Mouse (Mus musculus): ENCODE measurements around the gene Rapgef6. TPM values are rescaled to one million over a fixed set of nuclear protein-coding genes. Genes with fewer than 3 reads are reported as not detected.

Gene Rapgef6
- polyA plus RNA-seq, 1 experiment from 2014 or later, result 34.3 TPM

DNA sequence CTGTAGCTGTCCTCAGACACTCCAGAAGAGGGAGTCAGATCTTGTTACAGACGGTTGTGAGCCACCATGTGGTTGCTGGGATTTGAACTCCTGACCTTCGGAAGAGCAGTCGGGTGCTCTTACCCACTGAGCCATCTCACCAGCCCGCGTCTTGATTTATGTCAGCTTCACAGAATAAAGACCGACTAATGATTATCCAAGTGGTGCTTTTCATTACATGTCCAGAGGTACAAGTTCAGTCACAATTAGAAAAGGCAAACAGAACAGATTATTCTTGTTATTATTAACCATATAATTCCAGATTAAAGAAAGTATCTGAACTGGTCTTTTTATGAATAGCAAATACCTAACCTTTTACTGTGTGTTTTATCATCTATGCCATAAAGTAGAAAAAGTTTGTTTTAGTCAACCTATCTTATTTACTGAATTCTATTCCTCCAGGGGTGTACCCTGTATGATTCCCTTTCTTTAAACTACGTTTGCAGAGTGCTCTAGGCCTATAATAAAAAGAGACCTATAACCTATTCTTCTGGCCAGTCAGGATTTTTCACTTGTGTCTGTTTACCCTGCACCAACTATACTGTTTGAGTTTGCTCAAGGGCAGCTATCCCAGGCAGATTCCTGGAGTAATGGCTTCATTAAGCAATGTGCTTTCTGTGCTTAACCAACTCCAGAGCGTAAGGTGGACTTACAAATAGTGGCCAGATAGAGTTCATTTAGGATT is 151.1 kb downstream of the Rapgef6 start:
- Histone ChIP-seq H3K9me3 (replicated peaks) (no peaks in the 10 kb centered on the region), H3K36me3 (peaks cover 24% of the 10 kb centered on the region), H3K27ac (no peak overlapping the region), H3K27me3 (ENCODE audit: low read depth, poor library complexity, severe bottlenecking) (no peaks in the 10 kb centered on the region), H3K4me3 (no peak overlapping the region), H3K4me1 (no peaks in the 10 kb centered on the region)
- 82% methylated on average over 8 of the region's 8 CpGs for WGBS
- DNase-seq (ENCODE audit: low spot score), result no peak

GRCm38 (mm10) chr11:54675792-54676489 is 153.3 kb downstream of the Rapgef6 start:
- no peaks in the 10 kb centered on the region for H3K9me3 ChIP-seq (replicated peaks)
- peaks cover 34% of the 10 kb centered on the region for H3K36me3 ChIP-seq
- 93% methylated on average over 2 of the region's 2 CpGs for WGBS
- no peak for DNase-seq (ENCODE audit: low spot score)
- H3K27me3 ChIP-seq (ENCODE audit: low read depth, poor library complexity, severe bottlenecking), result no peaks in the 10 kb centered on the region
- H3K4me1 ChIP-seq, result no peaks in the 10 kb centered on the region
- H3K4me3 ChIP-seq, result no peak overlapping the region
- no peak overlapping the region for H3K27ac ChIP-seq

GRCm38 (mm10) chr11:54679141-54679540 is 156.5 kb downstream of the Rapgef6 start:
- WGBS, result 95% methylated on average over 2 of the region's 2 CpGs
- DNase-seq (ENCODE audit: low spot score), result no peak
- Histone ChIP-seq H3K27me3 (ENCODE audit: low read depth, poor library complexity, severe bottlenecking) (no peaks in the 10 kb centered on the region), H3K27ac (no peak overlapping the region), H3K36me3 (peaks cover 54% of the 10 kb centered on the region), H3K9me3 (replicated peaks) (no peaks in the 10 kb centered on the region), H3K4me3 (no peak overlapping the region), H3K4me1 (no peaks in the 10 kb centered on the region)

- WGBS, result 92% methylated on average over 2 of the region's 2 CpGs
- Histone ChIP-seq H3K9me3 (replicated peaks) (no peaks in the 10 kb centered on the region), H3K27ac (no peak overlapping the region), H3K4me3 (no peak overlapping the region), H3K36me3 (peaks cover 63% of the 10 kb centered on the region), H3K27me3 (ENCODE audit: low read depth, poor library complexity, severe bottlenecking) (no peaks in the 10 kb centered on the region), H3K4me1 (no peaks in the 10 kb centered on the region; the same call in 1 of the 2 replicates)
- no peak for DNase-seq (ENCODE audit: low spot score)
Measured at GRCm38 (mm10) chr11:54684831-54685230, 162.2 kb downstream of the Rapgef6 start.

DNA sequence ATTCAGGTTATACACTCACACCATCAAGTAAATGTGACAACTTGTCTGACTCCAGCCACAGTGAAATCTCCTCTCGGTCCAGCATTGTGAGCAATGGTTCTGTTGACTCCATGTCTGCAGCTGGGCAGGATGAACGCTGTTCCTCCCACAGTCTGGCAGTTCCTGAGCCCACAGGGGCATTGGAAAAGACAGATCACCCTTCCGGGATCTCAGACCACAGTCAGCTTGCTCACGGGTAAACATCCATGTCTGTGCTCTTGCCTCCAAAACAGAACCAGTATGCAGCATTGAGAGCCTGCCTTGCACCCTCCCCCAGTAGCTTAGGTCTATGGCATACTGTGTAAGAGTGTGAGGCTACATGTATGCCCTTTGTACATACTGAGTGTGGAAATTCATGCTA is 167.5 kb downstream of the Rapgef6 start:
- H3K9me3 ChIP-seq (replicated peaks), result no peaks in the 10 kb centered on the region
- H3K4me3 ChIP-seq, result no peak overlapping the region
- WGBS, result 91% methylated on average over 4 of the region's 4 CpGs
- H3K4me1 ChIP-seq, result no peaks in the 10 kb centered on the region; the same call in 1 of the 2 replicates
- H3K27ac ChIP-seq, result no peak overlapping the region
- no peaks in the 10 kb centered on the region for H3K27me3 ChIP-seq (ENCODE audit: low read depth, poor library complexity, severe bottlenecking)
- H3K36me3 ChIP-seq, result peaks cover 67% of the 10 kb centered on the region
- no peak for DNase-seq (ENCODE audit: low spot score)

- no peak for DNase-seq (ENCODE audit: low spot score)
- no peaks in the 10 kb centered on the region for H3K27me3 ChIP-seq (ENCODE audit: low read depth, poor library complexity, severe bottlenecking)
- WGBS, result 93% methylated on average over 4 of the region's 4 CpGs
- no peak overlapping the region for H3K4me3 ChIP-seq
- peaks cover 67% of the 10 kb centered on the region for H3K36me3 ChIP-seq
- no peaks in the 10 kb centered on the region; the same call in 1 of the 2 replicates for H3K4me1 ChIP-seq
- H3K27ac ChIP-seq, result no peak overlapping the region
- no peaks in the 10 kb centered on the region for H3K9me3 ChIP-seq (replicated peaks)
Measured at GRCm38 (mm10) chr11:54691179-54691578, 168.5 kb downstream of the Rapgef6 start.

DNA sequence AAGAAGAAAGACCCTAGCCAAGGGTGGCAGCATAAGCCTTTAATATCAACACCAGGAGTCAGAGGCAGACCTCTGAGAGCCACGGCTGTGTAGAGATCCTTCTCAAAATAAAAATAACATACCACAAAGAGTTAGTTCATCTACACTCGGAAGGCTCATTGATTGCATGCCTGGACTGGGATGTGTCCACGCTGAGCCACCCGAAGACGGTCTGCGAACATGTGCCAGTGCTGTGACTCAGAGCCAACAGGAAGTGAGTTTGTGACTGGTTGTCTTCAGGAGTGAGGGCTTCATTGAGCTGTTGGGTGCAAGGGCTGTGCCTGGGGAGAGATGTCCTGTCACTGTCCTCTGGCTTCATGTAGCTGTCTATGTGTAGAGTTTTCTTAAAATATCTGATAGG is 171.0 kb downstream of the Rapgef6 start:
- no peaks in the 10 kb centered on the region for H3K4me1 ChIP-seq
- 94% methylated on average over 6 of the region's 6 CpGs for WGBS
- no peak overlapping the region for H3K27ac ChIP-seq
- no peaks in the 10 kb centered on the region for H3K9me3 ChIP-seq (replicated peaks)
- no peak overlapping the region for H3K4me3 ChIP-seq
- DNase-seq (ENCODE audit: low spot score), result no peak
- no peaks in the 10 kb centered on the region for H3K27me3 ChIP-seq (ENCODE audit: low read depth, poor library complexity, severe bottlenecking)
- H3K36me3 ChIP-seq, result peaks cover 70% of the 10 kb centered on the region

GRCm38 (mm10) chr11:54694291-54694690 is 171.6 kb downstream of the Rapgef6 start:
- 62% methylated on average over 8 of the region's 8 CpGs for WGBS
- H3K9me3 ChIP-seq (replicated peaks), result no peaks in the 10 kb centered on the region
- no peak overlapping the region for H3K4me3 ChIP-seq
- H3K27ac ChIP-seq, result no peak overlapping the region
- peaks cover 70% of the 10 kb centered on the region for H3K36me3 ChIP-seq
- H3K27me3 ChIP-seq (ENCODE audit: low read depth, poor library complexity, severe bottlenecking), result no peaks in the 10 kb centered on the region
- no peaks in the 10 kb centered on the region for H3K4me1 ChIP-seq
- no peak for DNase-seq (ENCODE audit: low spot score)

DNA sequence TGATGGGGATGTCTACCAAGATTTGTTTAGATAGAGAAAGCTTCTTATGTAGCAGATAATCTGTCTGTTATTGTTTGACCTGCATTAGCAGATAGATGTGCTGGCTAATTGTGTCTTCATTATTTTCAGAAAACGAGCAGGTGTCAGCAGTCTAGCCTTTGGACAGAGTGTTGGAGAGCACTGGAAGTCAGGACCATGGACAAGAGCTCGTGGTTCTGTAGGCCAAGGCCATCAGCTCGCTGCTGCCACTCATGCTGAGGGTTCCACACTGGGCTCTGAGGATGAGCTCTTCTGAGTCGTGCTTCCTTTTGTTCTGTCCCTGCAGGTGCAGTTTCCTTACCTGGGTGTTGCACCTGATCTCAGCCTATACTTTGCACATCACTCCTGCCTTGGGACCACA is 173.3 kb downstream of the Rapgef6 start:
- Histone ChIP-seq H3K4me1 (no peaks in the 10 kb centered on the region), H3K27me3 (ENCODE audit: low read depth, poor library complexity, severe bottlenecking) (no peaks in the 10 kb centered on the region), H3K9me3 (replicated peaks) (no peaks in the 10 kb centered on the region), H3K4me3 (no peak overlapping the region), H3K27ac (no peak overlapping the region), H3K36me3 (peaks cover 61% of the 10 kb centered on the region)
- 74% methylated on average over 4 of the region's 4 CpGs for WGBS
- DNase-seq (ENCODE audit: low spot score), result no peak

GRCm38 (mm10) chr11:54697611-54698010 is 175.0 kb downstream of the Rapgef6 start:
- H3K36me3 ChIP-seq, result peaks cover 45% of the 10 kb centered on the region
- no peaks in the 10 kb centered on the region for H3K4me1 ChIP-seq
- H3K27me3 ChIP-seq (ENCODE audit: low read depth, poor library complexity, severe bottlenecking), result no peaks in the 10 kb centered on the region
- no peak for DNase-seq (ENCODE audit: low spot score)
- WGBS, result 93% methylated on average over 5 of the region's 5 CpGs
- no peaks in the 10 kb centered on the region for H3K9me3 ChIP-seq (replicated peaks)
- no peak overlapping the region for H3K27ac ChIP-seq
- H3K4me3 ChIP-seq, result no peak overlapping the region

DNA sequence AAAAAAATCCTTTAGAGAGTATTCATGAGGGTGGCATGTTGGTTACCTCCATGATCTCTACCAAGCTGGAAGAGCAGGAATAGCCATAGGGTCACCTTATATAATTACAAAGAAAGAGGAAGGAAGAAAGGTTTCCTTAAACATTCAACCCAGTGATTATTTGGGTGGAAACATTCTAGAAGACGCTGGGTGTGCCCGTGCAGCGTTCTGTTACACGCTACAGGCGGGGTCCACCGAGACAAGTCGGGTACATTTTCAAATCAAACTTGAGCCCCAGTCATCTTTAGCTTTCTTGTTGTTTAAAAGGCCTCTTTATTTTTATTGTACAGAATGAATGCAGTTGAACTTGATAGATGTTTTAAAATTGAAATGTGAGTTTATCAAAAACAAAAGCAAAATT is 176.0 kb downstream of the Rapgef6 start:
- no peaks in the 10 kb centered on the region for H3K27me3 ChIP-seq (ENCODE audit: low read depth, poor library complexity, severe bottlenecking)

GRCm38 (mm10) chr11:54699972-54700371 is 177.3 kb downstream of the Rapgef6 start:
- Histone ChIP-seq H3K4me3 (no peak overlapping the region), H3K36me3 (peaks cover 27% of the 10 kb centered on the region), H3K27me3 (ENCODE audit: low read depth, poor library complexity, severe bottlenecking) (no peaks in the 10 kb centered on the region), H3K4me1 (no peaks in the 10 kb centered on the region), H3K9me3 (replicated peaks) (no peaks in the 10 kb centered on the region), H3K27ac (no peak overlapping the region)
- no peak for DNase-seq (ENCODE audit: low spot score)
- WGBS, result 87% methylated on average over 3 of the region's 3 CpGs

More for the DNA sequence above, 176.0 kb downstream of the Rapgef6 start:
- H3K27ac ChIP-seq, result no peak overlapping the region
- DNase-seq (ENCODE audit: low spot score), result no peak
- H3K36me3 ChIP-seq, result peaks cover 39% of the 10 kb centered on the region
- no peaks in the 10 kb centered on the region for H3K4me1 ChIP-seq
- no peaks in the 10 kb centered on the region for H3K9me3 ChIP-seq (replicated peaks)
- no peak overlapping the region for H3K4me3 ChIP-seq
- WGBS, result 96% methylated on average over 7 of the region's 7 CpGs

GRCm38 (mm10) chr11:54701848-54702247 is 179.2 kb downstream of the Rapgef6 start:
- H3K27ac ChIP-seq, result no peak overlapping the region
- H3K4me3 ChIP-seq, result no peak overlapping the region
- no peak for DNase-seq (ENCODE audit: low spot score)
- 96% methylated on average over 8 of the region's 8 CpGs for WGBS
- no peaks in the 10 kb centered on the region for H3K4me1 ChIP-seq
- no peaks in the 10 kb centered on the region for H3K9me3 ChIP-seq (replicated peaks)
- peaks cover 9% of the 10 kb centered on the region for H3K36me3 ChIP-seq
- H3K27me3 ChIP-seq (ENCODE audit: low read depth, poor library complexity, severe bottlenecking), result no peaks in the 10 kb centered on the region
